Mouse (Mus musculus) midbrain, embryonic 15.5 days (tissue): ENCODE data around the gene Gm8094. TPM values are rescaled to one million over a fixed set of nuclear protein-coding genes. Genes with fewer than 3 reads are reported as not detected.
"Not testable (repeated sequence)": the region's sequence is repeated elsewhere in the genome, so short reads cannot be mapped to it uniquely, and the experiment has no call there.

Source experiments
- ATAC-seq: fragments of 200-750 bp; cut with Nextera tagmentation; replicated peaks from 2 replicates; pipeline ENCODE4 v1.8.0; 2017; ENCODE audit warnings: moderate TSS enrichment
- H3K27ac ChIP-seq: fragments of 300-500 bp; sonication (generic); 2 replicates; pipeline ENCODE4 v1.5.1; 2015; ENCODE audit warnings: mild to moderate bottlenecking, inconsistent platforms
- H3K27me3 ChIP-seq: fragments of 300-500 bp; sonication (generic); replicated peaks from 2 replicates; pipeline ENCODE4 v1.6.1; 2015; ENCODE audit warnings: inconsistent platforms
- H3K36me3 ChIP-seq: fragments of 300-500 bp; sonication (generic); replicated peaks from 2 replicates; pipeline ENCODE4 v1.6.1; 2015; ENCODE audit warnings: inconsistent platforms
- H3K4me1 ChIP-seq: fragments of 300-500 bp; sonication (generic); 2 replicates; pipeline ENCODE4 v1.6.1; 2015; ENCODE audit warnings: inconsistent platforms
- H3K4me2 ChIP-seq: fragments of 300-500 bp; sonication (generic); 2 replicates; pipeline ENCODE4 v1.6.1; 2015; ENCODE audit warnings: inconsistent platforms, mild to moderate bottlenecking, moderate library complexity
- H3K4me3 ChIP-seq: fragments of 300-500 bp; sonication (generic); 2 replicates; pipeline ENCODE4 v1.5.1; 2015; ENCODE audit warnings: mild to moderate bottlenecking, inconsistent platforms
- H3K9ac ChIP-seq: fragments of 300-500 bp; sonication (generic); 2 replicates; pipeline ENCODE4 v1.6.1; 2015; ENCODE audit warnings: mild to moderate bottlenecking, inconsistent platforms
- H3K9me3 ChIP-seq: fragments of 300-500 bp; sonication (generic); 2 replicates; pipeline ENCODE4 v1.6.1; 2016; ENCODE audit warnings: inconsistent platforms
- WGBS: fragments of 180-500 bp; shearing (Covaris S2); methylation state at CpG from one replicate; pipeline ENCODE4 v1.1.7; 2015; ENCODE audit warnings: mixed read lengths; 5-methylcytosine and 5-hydroxymethylcytosine counted together
- polyA plus RNA-seq: library from polyadenylated mRNA; unstranded; fragments of >200 nt; fragmentation: Nextera tagmentation; extraction: Ambion mirVana; gene quantifications from 2 replicates; pipeline ENCODE4 v1.2.1, GENCODE M21; 2015

Gm8094 gene
- polyA plus RNA-seq = not detected in 2 replicates

- H3K9ac ChIP-seq, H3K27me3 ChIP-seq, ATAC-seq, H3K27ac ChIP-seq, H3K4me3 ChIP-seq, H3K4me2 ChIP-seq, H3K36me3 ChIP-seq, H3K9me3 ChIP-seq, H3K4me1 ChIP-seq: not testable (repeated sequence)
- WGBS = 82% methylated on average over 2 of the region's 2 CpGs
Measured at GRCm38 (mm10) chr14:43076543-43076942, at the start of gene Gm8094. Gene Gm8094, minus strand, starts transcription at chr14:43076643.

DNA sequence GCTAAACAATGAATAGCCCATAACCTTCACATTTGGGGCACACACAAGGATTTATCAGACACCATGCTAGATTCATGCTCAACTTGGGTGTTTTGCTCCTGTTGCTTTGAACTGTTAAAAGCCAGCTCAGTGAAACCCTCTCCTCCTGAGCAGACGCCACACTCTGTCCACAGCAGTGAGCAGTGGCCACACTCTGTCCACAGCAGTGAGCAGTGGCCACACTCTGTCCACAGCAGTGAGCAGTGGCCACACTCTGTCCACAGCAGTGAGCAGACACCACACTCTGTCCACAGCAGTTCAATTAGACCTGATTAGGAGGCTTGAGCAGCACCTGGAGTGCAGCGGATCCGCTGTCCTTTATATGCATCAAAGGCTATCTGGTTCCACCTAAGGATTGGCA is 43.2 kb upstream of the Gm8094 start:
- not testable (repeated sequence) for H3K9ac ChIP-seq, H3K4me2 ChIP-seq, H3K4me3 ChIP-seq, ATAC-seq, H3K27ac ChIP-seq, H3K4me1 ChIP-seq, H3K9me3 ChIP-seq, H3K36me3 ChIP-seq, H3K27me3 ChIP-seq
- 83% methylated on average over 3 of the region's 3 CpGs for WGBS

- WGBS = 80% methylated on average over 3 of the region's 3 CpGs
- not testable (repeated sequence) for H3K36me3 ChIP-seq, H3K4me1 ChIP-seq, ATAC-seq, H3K9me3 ChIP-seq, H3K9ac ChIP-seq, H3K27ac ChIP-seq, H3K4me3 ChIP-seq, H3K4me2 ChIP-seq, H3K27me3 ChIP-seq
Measured at GRCm38 (mm10) chr14:43100301-43100700, 23.9 kb upstream of the Gm8094 start, which contains the start of gene Gm8104. Gene Gm8104, plus strand, starts transcription at chr14:43100601.

- H3K4me3 ChIP-seq, H3K36me3 ChIP-seq, H3K27me3 ChIP-seq, H3K27ac ChIP-seq, H3K9me3 ChIP-seq, H3K4me1 ChIP-seq, H3K4me2 ChIP-seq, H3K9ac ChIP-seq: not testable (repeated sequence)
- WGBS = 37% methylated on average over 1 of the region's 14 CpGs
- 0 out of 2 replicates have a peak, but pooled peaks have one; percentile 62 for ATAC-seq
Measured at GRCm38 (mm10) chr14:43089103-43089919, 12.9 kb upstream of the Gm8094 start.

DNA sequence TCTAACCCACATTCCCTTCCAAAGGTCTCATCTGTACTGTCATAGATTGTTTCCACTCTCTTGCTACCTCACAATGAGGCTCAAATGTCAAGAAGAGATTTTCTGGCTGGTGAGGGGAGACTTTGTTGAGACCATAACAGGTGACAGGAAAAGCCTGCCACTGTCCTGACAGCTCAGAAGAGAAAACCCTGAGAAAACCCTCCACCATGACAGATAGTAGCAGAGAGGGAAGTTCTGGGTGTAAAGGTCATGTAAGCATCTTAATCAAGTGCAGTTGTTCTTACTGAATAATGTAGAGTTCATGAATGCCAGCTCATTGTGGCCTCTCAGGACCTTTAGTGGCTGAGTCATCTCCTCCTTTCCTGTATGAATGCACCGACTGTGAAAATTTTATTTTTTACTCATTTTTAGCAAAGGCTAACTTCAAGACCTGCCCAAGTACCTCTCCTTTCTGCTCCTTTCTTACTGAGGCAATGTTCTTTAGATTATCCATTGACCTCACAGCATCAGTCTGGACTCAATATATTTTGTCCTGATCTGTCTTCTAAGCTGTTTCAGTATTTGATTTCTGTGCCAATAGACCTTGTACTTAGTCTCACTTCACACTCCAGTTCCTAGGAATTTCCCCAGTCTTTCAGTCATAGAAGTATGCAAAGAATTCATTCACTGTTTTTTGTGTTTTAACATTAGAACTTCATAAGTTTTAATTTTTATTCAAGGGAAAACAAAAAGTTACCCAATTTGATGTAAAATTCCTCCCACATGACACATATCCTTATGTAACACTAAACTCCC is 8.7 kb upstream of the Gm8094 start:
- not testable (repeated sequence) for H3K4me3 ChIP-seq, H3K9ac ChIP-seq, H3K4me2 ChIP-seq, H3K27ac ChIP-seq, H3K36me3 ChIP-seq, H3K27me3 ChIP-seq, H3K4me1 ChIP-seq, H3K9me3 ChIP-seq, ATAC-seq
- 81% methylated on average over 1 of the region's 1 CpGs for WGBS

GRCm38 (mm10) chr14:43060179-43060578 is 16.3 kb downstream of the Gm8094 start:
- ATAC-seq, H3K4me2 ChIP-seq, H3K27me3 ChIP-seq, H3K9ac ChIP-seq, H3K36me3 ChIP-seq, H3K4me1 ChIP-seq, H3K27ac ChIP-seq, H3K4me3 ChIP-seq, H3K9me3 ChIP-seq: not testable (repeated sequence)
- WGBS = 68% methylated on average over 4 of the region's 4 CpGs

DNA sequence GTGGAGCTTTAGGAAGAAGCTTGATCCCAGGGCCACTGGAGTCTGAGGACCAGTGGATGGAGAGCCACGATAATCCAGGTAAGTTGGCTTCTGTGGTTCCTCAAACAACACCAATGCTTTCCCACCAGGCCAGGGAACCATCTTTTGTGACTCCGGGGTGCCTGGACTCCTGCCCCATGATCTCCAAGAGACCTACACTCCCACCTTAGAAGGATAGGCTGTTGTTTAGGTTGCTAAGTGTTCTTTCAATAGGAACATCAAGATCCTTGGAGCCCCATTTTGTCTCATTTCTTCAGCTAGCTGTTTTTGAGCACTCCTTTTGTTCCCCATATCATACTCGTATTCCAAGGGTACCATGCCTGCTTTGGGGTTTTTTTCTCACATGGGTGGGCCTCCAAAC is 18.4 kb downstream of the Gm8094 start:
- not testable (repeated sequence) for H3K9ac ChIP-seq, H3K4me1 ChIP-seq, H3K9me3 ChIP-seq, H3K36me3 ChIP-seq, H3K27me3 ChIP-seq, H3K27ac ChIP-seq, H3K4me3 ChIP-seq, H3K4me2 ChIP-seq, ATAC-seq
- 79% methylated on average over 3 of the region's 3 CpGs for WGBS

Other genes starting within 250 kb of the Gm8094 start
- gene Gm21977, start 223.2 kb downstream of the Gm8094 start, polyA plus RNA-seq = not detected in 2 replicates
- gene Gm8082, start 83.0 kb downstream of the Gm8094 start, polyA plus RNA-seq = not detected in 2 replicates
- gene Gm10376, start 61.0 kb downstream of the Gm8094 start, polyA plus RNA-seq = not detected in 2 replicates
- gene Gm8104, start 24.0 kb upstream of the Gm8094 start, polyA plus RNA-seq = not detected in 2 replicates
- gene Gm7233, start 103.2 kb upstream of the Gm8094 start, polyA plus RNA-seq = not detected in 2 replicates
- gene Gm8122, start 158.7 kb upstream of the Gm8094 start, polyA plus RNA-seq = not detected in 2 replicates
- not detected in 2 replicates for gene Gm8126, start 182.0 kb upstream of the Gm8094 start, polyA plus RNA-seq
- gene Gm9732, start 198.4 kb upstream of the Gm8094 start, polyA plus RNA-seq = not detected in 2 replicates
- not detected in 2 replicates for gene Gm8127, start 217.2 kb upstream of the Gm8094 start, polyA plus RNA-seq